Mouse (Mus musculus) stomach, embryonic 15.5 days (tissue): ENCODE data around the gene Atg9a. TPM values are rescaled to one million over a fixed set of nuclear protein-coding genes. Genes with fewer than 3 reads are reported as not detected.

Experiments
- ATAC-seq: fragments of 200-750 bp; cut with Nextera tagmentation; 2 replicates; pipeline ENCODE4 v1.8.0; 2017; ENCODE audit warnings: low read depth, moderate number of reproducible peaks, moderate TSS enrichment; ENCODE audit not compliant: insufficient read depth, low FRiP score
- H3K27ac ChIP-seq: fragments of 300-500 bp; sonication (generic); 2 replicates; pipeline ENCODE4 v1.5.1; 2015; ENCODE audit warnings: mild to moderate bottlenecking, inconsistent platforms
- H3K27me3 ChIP-seq: fragments of 300-500 bp; sonication (generic); replicated peaks from 2 replicates; pipeline ENCODE4 v1.6.1; 2015; ENCODE audit warnings: inconsistent platforms
- H3K36me3 ChIP-seq: fragments of 300-500 bp; sonication (generic); 2 replicates; pipeline ENCODE4 v1.6.1; 2015; ENCODE audit warnings: inconsistent platforms
- H3K4me1 ChIP-seq: fragments of 300-500 bp; sonication (generic); 2 replicates; pipeline ENCODE4 v1.6.1; 2015; ENCODE audit warnings: inconsistent platforms
- H3K4me2 ChIP-seq: fragments of 300-500 bp; sonication (generic); 2 replicates; pipeline ENCODE4 v1.6.1; 2015; ENCODE audit warnings: mild to moderate bottlenecking, inconsistent platforms
- H3K4me3 ChIP-seq: fragments of 300-500 bp; sonication (generic); replicated peaks from 2 replicates; pipeline ENCODE4 v1.5.1; 2015; ENCODE audit warnings: inconsistent platforms
- H3K9ac ChIP-seq: fragments of 300-500 bp; sonication (generic); 2 replicates; pipeline ENCODE4 v1.6.1; 2015; ENCODE audit warnings: inconsistent platforms
- H3K9me3 ChIP-seq: fragments of 300-500 bp; sonication (generic); 2 replicates; pipeline ENCODE4 v1.6.1; 2016; ENCODE audit warnings: inconsistent platforms
- WGBS: fragments of 180-500 bp; shearing (Covaris S2); methylation state at CpG from one replicate; pipeline ENCODE4 v1.1.7; 2015; 5-methylcytosine and 5-hydroxymethylcytosine counted together
- polyA plus RNA-seq: library from polyadenylated mRNA; unstranded; fragments of >200 nt; fragmentation: Nextera tagmentation; extraction: Ambion mirVana; gene quantifications from 2 replicates; pipeline ENCODE4 v1.2.1, GENCODE M21; 2015

The Atg9a gene
- polyA plus RNA-seq, 1 experiment from 2014 or later: 26.5 TPM

DNA sequence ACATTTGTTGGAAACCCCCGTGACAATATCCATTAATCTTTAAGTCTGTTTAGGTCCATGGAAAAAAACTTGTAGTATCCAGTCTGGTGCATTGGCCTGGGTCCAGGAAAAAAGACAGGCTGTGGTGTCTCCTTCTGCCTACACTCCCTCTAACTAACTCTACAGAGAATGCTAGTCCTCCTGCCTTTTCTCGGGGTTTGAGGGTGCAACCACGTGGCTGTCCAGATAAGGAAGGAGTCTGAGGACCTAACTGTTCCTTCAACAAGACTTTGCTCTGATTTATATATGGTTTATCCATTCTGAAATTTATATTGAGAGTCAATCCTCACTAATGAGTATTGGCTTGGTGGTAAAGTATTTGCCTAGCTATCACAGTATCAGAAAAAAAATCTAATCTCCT, 36.2 kb downstream of the Atg9a start:
- Histone ChIP-seq H3K4me2 (no peak overlapping the region), H3K9ac (no peak overlapping the region), H3K4me1 (no peaks in the 10 kb centered on the region), H3K9me3 (no peaks in the 10 kb centered on the region), H3K36me3 (no peaks in the 10 kb centered on the region), H3K27ac (no peak overlapping the region), H3K4me3 (no peak overlapping the region), H3K27me3 (no peaks in the 10 kb centered on the region)
- 42% methylated on average over 3 of the region's 3 CpGs for WGBS
- ATAC-seq: no peak

DNA sequence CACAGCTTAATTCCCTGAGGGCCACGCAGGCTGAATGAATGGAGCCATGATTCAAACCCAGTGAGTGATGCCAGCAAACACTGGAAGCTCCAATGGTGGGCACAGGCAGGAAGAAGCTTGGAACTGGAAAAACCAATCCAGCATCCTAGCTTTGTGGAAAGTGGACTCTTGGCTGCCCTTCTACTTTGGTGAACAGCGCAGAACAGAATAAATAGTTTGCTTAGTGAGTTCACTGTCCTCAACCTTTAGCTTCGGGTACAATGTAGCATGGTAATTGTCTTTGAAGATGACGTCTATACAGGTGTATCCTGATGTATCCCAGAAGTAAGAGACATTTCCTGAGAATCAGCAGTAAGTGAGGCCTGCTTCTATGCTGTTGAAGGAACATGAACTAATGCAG, 43.3 kb downstream of the Atg9a start:
- Histone ChIP-seq H3K9me3 (no peaks in the 10 kb centered on the region), H3K27me3 (no peaks in the 10 kb centered on the region), H3K36me3 (peaks cover 35% of the 10 kb centered on the region), H3K4me3 (no peak overlapping the region), H3K9ac (no peak overlapping the region), H3K4me1 (peaks cover 7% of the 10 kb centered on the region), H3K4me2 (no peak overlapping the region), H3K27ac (no peak overlapping the region)
- ATAC-seq: no peak
- 90% methylated on average over 4 of the region's 4 CpGs for WGBS

DNA sequence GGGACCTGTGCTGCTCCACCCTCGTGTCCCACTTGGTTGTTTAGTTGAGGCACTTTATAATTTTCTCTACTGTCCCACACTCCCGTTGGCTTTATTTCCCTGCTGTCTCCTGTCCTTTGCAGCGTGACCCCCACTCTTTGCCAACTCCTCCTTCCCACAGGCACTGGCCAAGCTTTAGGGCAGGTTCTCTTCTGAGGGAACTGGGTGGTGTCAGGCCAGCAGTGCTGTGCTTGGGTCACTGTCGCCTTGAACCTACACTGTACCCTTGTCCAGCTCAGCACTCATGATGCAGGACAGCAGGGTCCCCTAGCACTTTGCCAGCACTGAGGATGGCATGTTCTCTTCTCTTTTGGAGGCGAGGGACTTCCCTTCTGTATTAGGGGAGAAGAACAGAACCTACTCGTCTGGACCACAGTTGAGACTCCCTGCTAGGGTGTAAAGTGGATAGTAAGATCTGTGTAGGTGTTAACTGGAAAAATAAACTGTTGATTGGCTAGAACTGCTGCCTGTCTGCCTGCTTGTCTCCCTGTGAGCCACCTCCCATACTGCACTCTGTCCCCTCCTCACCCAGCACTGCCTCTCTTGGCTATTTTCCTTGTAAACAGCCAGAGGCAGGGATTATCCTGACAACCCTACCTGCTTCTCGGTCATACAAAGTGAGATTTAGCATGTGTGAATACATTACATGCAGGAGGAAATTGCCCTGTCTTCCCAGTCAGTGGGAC, 44.4 kb downstream of the Atg9a start:
- no peaks in the 10 kb centered on the region for H3K9me3 ChIP-seq
- peaks cover 13% of the 10 kb centered on the region for H3K4me1 ChIP-seq
- no peak for ATAC-seq
- H3K9ac ChIP-seq: no peak overlapping the region
- 77% methylated on average over 7 of the region's 7 CpGs for WGBS
- H3K4me3 ChIP-seq: no peak overlapping the region
- peaks cover 35% of the 10 kb centered on the region for H3K36me3 ChIP-seq
- H3K4me2 ChIP-seq: no peak overlapping the region
- no peaks in the 10 kb centered on the region for H3K27me3 ChIP-seq
- H3K27ac ChIP-seq: no peak overlapping the region

DNA sequence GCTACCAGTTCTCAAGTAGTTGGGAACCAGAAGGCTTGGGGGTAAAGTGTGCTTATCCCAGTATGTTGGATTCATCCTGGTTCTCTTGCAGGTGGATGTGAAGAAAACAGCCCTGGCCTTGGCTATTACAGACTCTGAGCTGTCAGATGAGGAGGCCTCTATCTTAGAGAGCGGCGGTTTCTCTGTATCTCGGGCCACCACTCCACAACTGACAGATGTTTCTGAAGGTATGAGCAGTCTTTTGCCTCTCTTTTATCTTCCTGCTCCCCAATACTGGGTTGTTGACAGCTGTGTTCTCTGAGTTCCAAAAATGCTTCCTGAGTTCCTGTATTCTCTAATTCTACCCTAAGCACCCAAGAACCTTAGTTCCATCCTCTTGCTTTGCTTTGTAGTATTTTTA, 46.4 kb downstream of the Atg9a start:
- 91% methylated on average over 3 of the region's 3 CpGs for WGBS
- no peak overlapping the region for H3K4me2 ChIP-seq
- H3K9me3 ChIP-seq: no peaks in the 10 kb centered on the region
- no peak overlapping the region for H3K27ac ChIP-seq
- H3K36me3 ChIP-seq: peaks cover 35% of the 10 kb centered on the region
- no peak for ATAC-seq
- H3K4me3 ChIP-seq: no peak overlapping the region
- H3K9ac ChIP-seq: no peak overlapping the region
- no peaks in the 10 kb centered on the region for H3K27me3 ChIP-seq
- H3K4me1 ChIP-seq: peaks cover 17% of the 10 kb centered on the region

DNA sequence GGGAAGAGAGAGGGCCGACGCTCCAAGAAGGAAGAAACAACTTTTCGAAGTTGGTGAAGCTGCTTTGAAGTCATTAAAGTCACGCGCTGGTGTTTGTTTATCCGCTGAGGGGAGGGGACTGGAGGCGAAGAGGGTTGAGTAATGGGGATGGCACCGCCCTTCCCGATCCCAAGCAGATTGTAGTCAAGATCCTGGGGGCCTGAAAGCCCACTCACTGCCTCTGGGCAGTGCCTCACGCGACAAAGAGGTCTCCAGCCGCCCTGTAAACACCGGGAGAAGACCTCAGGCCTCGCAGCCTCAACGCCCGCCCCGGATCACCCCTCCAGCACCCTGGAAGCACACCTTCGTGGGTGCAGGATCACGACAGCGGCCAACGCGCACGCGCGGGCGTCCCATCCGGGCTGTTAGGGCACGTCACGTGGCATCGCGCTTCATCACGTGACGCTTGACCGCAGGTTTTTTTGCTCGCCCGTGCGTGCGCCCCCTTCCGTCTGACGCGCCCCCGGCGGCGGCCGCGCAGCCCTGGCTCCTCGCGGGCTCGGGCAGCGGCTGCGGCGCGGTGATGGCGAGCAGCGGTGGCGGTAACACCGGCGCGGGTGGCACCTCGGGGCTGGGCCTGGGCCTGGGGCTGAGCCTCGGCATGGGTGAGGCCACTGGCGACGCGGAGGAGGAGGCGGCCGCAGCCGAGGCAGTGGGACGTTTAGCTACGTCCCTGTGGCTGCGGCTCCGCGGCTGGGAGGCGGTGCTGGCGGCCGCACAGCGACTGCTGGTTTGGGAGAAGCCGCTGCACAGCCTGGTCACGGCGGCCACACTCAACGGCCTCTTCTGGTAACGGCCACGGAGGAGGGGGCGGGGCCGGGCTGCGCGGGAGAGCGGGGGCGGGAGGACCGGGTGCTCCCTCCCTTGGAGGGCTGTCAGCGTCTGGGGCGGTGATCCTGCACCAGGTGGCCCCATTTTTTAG, 49.4 kb downstream of the Atg9a start, which contains the start of the genes Cnppd1 and Retreg2:
Cnppd1 (minus strand) TSS at position 411 of the 961 bp plus-strand sequence.
Retreg2 (plus strand) TSS at position 478 of the 961 bp plus-strand sequence.
- ATAC-seq: peak; percentile 88
- peak within 1 kb of the TSS; percentile 94 for H3K4me3 ChIP-seq
- H3K4me2 ChIP-seq: peak within 1 kb of the TSS; percentile 91
- H3K36me3 ChIP-seq: peaks cover 45% of the 10 kb centered on the region
- H3K27ac ChIP-seq: peak within 1 kb of the TSS; percentile 97
- peaks cover 21% of the 10 kb centered on the region for H3K4me1 ChIP-seq
- no peaks in the 10 kb centered on the region for H3K9me3 ChIP-seq
- under 1% methylated on average over 91 of the region's 91 CpGs for WGBS
- H3K27me3 ChIP-seq: no peaks in the 10 kb centered on the region
- peak within 1 kb of the TSS; percentile 80 for H3K9ac ChIP-seq

DNA sequence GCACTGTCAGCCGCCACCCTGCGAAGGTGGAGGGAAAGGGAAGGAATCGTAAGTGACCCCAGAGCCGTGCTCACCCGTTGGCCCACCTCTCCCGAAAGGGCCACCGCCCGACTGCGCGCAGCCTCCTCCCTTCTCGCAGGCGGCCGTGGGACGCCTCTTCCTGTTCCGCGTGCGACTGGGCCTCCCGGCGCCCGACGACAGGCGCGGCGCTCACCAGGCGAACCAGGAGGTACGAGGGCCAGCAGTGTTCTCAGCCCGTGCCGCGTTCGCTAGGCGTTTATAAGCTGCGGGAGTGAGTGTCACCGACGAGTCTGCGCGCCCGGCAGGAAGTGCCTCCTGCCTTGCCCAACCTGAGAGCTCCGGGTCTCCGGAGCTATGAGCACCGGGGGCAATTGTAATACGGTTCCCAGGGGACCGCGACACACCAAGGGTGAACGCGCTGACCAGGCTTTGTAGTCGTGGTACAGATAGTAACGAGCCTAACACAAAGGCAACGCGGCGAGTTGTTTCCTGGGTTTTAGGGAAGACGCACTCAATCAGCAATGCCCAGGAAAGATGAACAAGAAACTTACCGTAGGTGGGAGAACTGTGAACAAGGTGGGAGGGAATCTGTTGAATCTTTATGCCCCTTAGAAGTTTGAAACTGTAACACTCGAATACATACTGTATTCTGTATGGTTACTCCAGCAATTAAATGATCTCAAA, 50.4 kb downstream of the Atg9a start:
- Histone ChIP-seq H3K36me3 (peaks cover 46% of the 10 kb centered on the region), H3K27me3 (no peaks in the 10 kb centered on the region), H3K27ac (peak overlapping the region; percentile 97), H3K4me2 (peak overlapping the region; percentile 91), H3K9ac (peak overlapping the region; percentile 80), H3K4me1 (peaks cover 21% of the 10 kb centered on the region), H3K4me3 (peak overlapping the region; percentile 94), H3K9me3 (no peaks in the 10 kb centered on the region)
- ATAC-seq: peak; percentile 52; the same call in 1 of the 2 replicates
- WGBS: under 1% methylated on average over 53 of the region's 53 CpGs

DNA sequence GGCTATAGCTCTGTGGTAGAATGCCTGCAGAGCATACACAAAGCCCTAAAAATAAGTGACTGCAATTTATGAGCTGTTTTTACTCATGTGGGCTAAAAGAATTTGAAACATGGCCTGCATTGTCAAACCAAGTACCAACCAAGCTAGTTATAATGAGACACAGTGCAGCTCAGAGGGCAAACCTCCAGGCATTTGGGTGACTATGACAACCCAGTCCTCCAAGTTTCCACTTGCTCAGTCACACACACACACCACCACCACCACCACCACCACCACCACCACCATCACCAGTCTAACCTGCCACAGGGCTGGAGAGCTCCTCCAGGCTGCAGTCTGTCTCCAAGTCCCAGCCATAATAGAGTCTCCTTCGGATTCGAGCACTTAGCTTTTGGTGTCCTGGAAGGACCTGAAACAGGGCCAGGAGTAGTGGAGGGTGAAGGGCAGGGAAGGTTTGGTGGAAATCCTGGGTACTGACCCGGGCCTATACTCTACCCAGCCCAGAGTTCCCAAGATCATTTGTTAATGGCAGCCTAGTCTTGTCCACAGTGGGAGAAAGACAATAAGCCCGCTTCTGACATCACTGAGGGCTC, 51.3 kb downstream of the Atg9a start:
- no peak for ATAC-seq
- H3K27me3 ChIP-seq: no peaks in the 10 kb centered on the region
- H3K36me3 ChIP-seq: peaks cover 43% of the 10 kb centered on the region
- H3K9ac ChIP-seq: 0 out of 2 replicates have a peak overlapping the region, but pooled peaks have one; percentile 80
- H3K27ac ChIP-seq: peak overlapping the region; percentile 97
- 51% methylated on average over 4 of the region's 4 CpGs for WGBS
- H3K4me3 ChIP-seq: peak overlapping the region; percentile 94
- no peaks in the 10 kb centered on the region for H3K9me3 ChIP-seq
- peaks cover 21% of the 10 kb centered on the region for H3K4me1 ChIP-seq
- peak overlapping the region; percentile 91 for H3K4me2 ChIP-seq

DNA sequence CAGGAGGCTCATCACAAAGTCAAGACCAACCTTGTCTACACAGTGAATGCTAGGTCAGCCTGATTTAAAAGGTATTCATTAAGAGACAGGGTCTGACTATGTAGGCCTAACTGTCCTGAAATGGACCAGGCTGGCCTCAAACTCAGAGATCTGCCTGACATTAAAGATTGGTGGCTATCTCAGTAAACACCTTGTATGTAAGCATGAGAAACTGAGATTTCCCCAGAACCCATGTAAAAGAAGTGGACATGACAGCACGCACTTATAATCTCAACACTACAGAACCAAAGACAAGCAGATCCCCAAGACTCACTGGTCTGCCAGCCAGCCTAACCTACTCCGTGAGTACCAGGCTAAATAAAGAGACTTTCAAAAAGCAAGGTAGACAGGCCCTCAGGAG, 53.5 kb downstream of the Atg9a start:
- Histone ChIP-seq H3K27me3 (no peaks in the 10 kb centered on the region), H3K4me2 (no peak overlapping the region), H3K4me3 (no peak overlapping the region), H3K9ac (no peak overlapping the region), H3K9me3 (no peaks in the 10 kb centered on the region), H3K4me1 (peaks cover 14% of the 10 kb centered on the region; the same call in 1 of the 2 replicates), H3K36me3 (peaks cover 29% of the 10 kb centered on the region), H3K27ac (no peak overlapping the region)
- 89% methylated on average over 2 of the region's 2 CpGs for WGBS
- no peak for ATAC-seq

DNA sequence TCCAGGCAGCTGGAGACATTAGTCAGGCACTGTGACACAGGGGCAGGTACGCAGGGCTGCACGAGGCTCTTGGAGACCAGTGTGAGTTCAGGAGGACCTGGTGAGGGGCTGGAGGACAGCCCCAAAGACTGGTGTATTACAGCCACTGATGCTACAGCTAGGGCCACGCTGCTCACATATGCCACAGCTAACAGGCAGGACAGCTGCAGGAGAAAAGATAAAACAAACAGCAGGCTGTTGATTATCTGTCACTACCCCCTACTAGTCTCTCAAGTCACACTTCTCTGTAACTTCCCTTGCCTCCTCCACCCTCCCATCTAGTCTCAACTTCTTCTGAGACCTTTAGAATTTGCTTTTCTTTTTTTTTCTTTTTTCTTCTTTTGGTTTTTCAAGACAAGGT, 55.3 kb downstream of the Atg9a start:
- Histone ChIP-seq H3K4me1 (peaks cover 11% of the 10 kb centered on the region; the same call in 1 of the 2 replicates), H3K27me3 (no peaks in the 10 kb centered on the region), H3K27ac (no peak overlapping the region), H3K4me3 (no peak overlapping the region), H3K4me2 (no peak overlapping the region), H3K9ac (no peak overlapping the region), H3K36me3 (peaks cover 29% of the 10 kb centered on the region), H3K9me3 (no peaks in the 10 kb centered on the region)
- 42% methylated on average over 3 of the region's 3 CpGs for WGBS
- ATAC-seq: peak; percentile 78

DNA sequence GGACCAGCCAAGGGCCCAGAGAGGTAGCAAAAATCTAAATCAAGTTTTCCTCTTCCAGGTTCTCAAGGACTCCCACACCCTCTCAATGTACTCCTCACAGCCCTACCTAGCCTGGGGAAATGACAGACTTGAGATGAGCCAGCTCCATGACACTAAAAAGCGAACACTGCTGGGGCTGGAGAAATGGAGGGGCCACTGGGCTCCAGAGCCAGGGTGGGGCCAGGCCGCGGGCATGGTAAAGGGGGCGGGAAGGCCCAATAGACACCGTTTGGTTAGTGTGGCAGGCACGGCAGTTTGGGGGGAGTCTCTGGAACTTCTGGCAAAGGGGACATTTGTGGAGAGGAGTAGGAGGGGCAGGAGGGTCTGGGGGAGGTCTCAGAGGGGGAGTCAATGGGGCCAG, 55.7 kb downstream of the Atg9a start:
- Histone ChIP-seq H3K27me3 (no peaks in the 10 kb centered on the region), H3K9me3 (no peaks in the 10 kb centered on the region), H3K9ac (no peak overlapping the region), H3K36me3 (peaks cover 29% of the 10 kb centered on the region), H3K4me1 (peaks cover 11% of the 10 kb centered on the region; the same call in 1 of the 2 replicates), H3K27ac (no peak overlapping the region), H3K4me2 (no peak overlapping the region), H3K4me3 (no peak overlapping the region)
- no peak for ATAC-seq
- 68% methylated on average over 6 of the region's 6 CpGs for WGBS
